Mouse (Mus musculus) myocyte (in vitro differentiated cells): ENCODE measurements around the gene Mob3c.

Experiments
- CEBPB ChIP-seq: IDR thresholded peaks from 2 replicates; pipeline ENCODE4 v1.6.1; 2011; ENCODE audit warnings: mild to moderate bottlenecking, moderate library complexity; ENCODE audit not compliant: poor library complexity, insufficient read depth, severe bottlenecking
- E2F4 ChIP-seq: IDR thresholded peaks from one replicate; pipeline ENCODE4 v1.6.1; 2011; ENCODE audit warnings: mild to moderate bottlenecking, control low read depth, moderate library complexity; ENCODE audit not compliant: insufficient read depth
- MAX ChIP-seq: IDR thresholded peaks from one replicate; pipeline ENCODE4 v1.6.1; 2011; ENCODE audit warnings: low read depth, mild to moderate bottlenecking, control low read depth
- MYOD1 ChIP-seq, 3 experiments: IDR thresholded peaks; one replicate each; pipeline ENCODE4 v1.6.1; 2011; ENCODE audit warnings: control low read depth in 2 of 3, low read depth in 2 of 3, mild to moderate bottlenecking in 2 of 3, moderate library complexity in 1 of 3; ENCODE audit not compliant: insufficient read length in 2 of 3, control insufficient read depth in 1 of 3
- MYOG ChIP-seq, 3 experiments: IDR thresholded peaks; one replicate each; pipeline ENCODE4 v1.6.1; 2011; ENCODE audit warnings: control low read depth in 2 of 3, low read depth in 2 of 3, mild to moderate bottlenecking in 2 of 3; ENCODE audit not compliant: insufficient read length in 2 of 3, control insufficient read depth in 1 of 3, insufficient read depth in 1 of 3
- POLR2A ChIP-seq: IDR thresholded peaks from one replicate; pipeline ENCODE4 v1.6.1; 2011; ENCODE audit warnings: low read depth, mild to moderate bottlenecking, control low read depth, moderate library complexity; ENCODE audit not compliant: insufficient read length
- POLR2AphosphoS2 ChIP-seq: IDR thresholded peaks from one replicate; pipeline ENCODE4 v1.6.1; 2011; ENCODE audit warnings: low read depth, control low read depth; ENCODE audit not compliant: insufficient read length
- TCF12 ChIP-seq: IDR thresholded peaks from one replicate; pipeline ENCODE4 v1.6.1; 2011; ENCODE audit warnings: mild to moderate bottlenecking, control low read depth; ENCODE audit not compliant: poor library complexity, insufficient read depth, severe bottlenecking
- TCF3 ChIP-seq: IDR thresholded peaks from one replicate; pipeline ENCODE4 v1.6.1; 2011; ENCODE audit warnings: low read depth, control low read depth; ENCODE audit not compliant: insufficient read length
- USF1 ChIP-seq: IDR thresholded peaks from one replicate; pipeline ENCODE4 v1.6.1; 2011; ENCODE audit warnings: low read depth, mild to moderate bottlenecking, control low read depth, moderate library complexity

DNA sequence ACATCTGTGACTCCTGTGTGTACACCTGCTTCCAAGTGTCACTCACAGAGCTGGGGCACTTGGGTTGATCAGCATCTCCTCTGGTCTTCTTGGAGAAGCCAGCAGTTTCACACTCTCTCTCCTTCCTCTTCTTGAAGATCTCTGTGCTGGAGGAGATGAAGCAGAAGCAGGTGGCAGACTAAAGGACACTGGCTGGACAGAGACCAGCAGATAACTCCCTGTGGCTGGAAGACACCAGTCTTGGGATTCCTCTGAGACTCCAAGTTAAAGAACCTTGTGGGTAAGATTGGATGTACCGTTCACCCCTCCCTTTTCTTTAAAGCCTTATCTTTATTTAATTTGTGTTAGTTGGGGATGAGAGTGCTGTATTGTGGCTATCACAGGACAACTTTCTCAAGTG lies 20.2 kb downstream of the Mob3c start:
- TF ChIP-seq POLR2A (no peak), TCF12 (no peak), USF1 (no peak), MYOG (IDR thresholded peaks at IDR 0.05; ENCODE audit: control insufficient read depth in 1 of 3, insufficient read depth in 1 of 3, insufficient read length in 2 of 3, low read depth in 2 of 3) (no peak), CEBPB (no peak), TCF3 (no peak), MYOD1 (IDR thresholded peaks at IDR 0.05; ENCODE audit: control insufficient read depth in 1 of 3, insufficient read length in 2 of 3, low read depth in 2 of 3) (peak in 2 of 3 experiments; percentile 21 to 32), MAX (no peak), E2F4 (no peak), POLR2AphosphoS2 (no peak)
